Mouse (Mus musculus) natural killer cell, adult 2 months (primary cell): Measurements from ENCODE around the gene Cyb5r3.

Experiments
- DNase-seq, 2 experiments: peaks; one replicate each; pipeline ENCODE4 v3.0.0; 2022; ENCODE audit warnings: low spot score in 2 of 2

Gene Cyb5r3

DNA sequence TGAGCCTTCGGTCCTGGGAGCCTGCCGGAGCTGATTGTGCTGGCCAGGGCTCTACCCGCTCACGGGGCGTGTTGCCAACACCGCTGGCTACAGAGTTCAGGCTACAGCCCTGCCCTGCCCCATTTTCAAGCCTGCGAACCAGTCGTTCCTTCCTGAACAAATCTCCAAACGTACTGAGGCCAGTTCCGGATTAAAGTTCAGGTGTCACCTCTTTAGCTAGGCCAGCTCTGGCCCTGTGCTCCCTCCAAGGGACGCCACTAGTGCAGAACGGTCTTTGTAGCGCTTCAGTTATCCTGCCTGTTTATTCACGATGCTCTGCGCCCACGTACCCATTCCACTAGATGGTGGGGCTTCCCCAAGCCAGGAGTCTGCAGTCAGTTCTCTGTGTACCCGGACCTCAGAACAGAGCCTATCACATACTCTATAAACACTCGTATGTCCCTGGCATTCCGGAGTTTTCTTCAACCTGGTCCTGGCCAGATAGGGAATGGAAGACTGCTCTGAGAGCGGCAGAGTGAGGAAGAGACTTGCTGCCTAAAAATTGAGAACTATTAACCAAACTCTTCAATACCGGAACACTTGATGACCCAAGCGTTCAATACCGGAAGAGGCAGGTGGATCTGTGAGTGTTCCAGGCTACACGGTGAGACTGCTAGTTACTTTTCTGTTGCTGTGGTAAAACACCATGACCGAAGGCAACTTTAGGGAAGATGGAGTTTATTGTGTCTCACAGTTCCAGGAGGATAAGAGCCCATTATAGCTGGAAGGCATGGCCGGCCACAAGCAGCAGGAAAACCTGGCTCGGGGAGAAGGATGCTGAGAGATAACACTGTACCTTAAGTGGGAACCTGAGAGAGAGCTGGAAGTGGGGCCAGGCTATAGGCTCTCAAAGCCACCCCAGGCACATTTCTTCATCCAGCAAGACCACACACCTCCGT is at the start of gene Cyb5r3:
Gene Cyb5r3, minus strand, starts transcription at position 101 of the 938 bp plus-strand sequence.
- peak in 1 of 2 experiments; percentile 22 for DNase-seq

DNA sequence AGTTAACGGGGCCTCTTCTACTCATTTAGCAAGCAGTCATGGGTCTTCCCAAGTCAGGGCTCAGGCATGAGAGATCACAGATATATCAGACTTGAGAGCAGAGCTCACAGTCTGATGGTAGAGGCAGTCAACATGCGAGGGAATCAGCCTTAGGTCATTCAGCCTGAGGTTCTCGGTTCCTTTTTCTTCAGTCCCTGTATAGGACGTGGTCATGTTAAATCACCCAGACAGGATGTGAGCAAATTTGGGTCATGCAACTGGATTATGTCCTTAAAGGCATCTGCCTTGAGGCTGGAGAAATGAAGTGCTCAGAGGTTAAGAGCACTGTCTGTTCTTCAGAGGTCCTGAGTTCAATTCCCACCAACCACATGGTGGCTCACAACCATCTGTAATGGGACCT is 49.3 kb upstream of the Cyb5r3 start:
- DNase-seq = no peak

DNA sequence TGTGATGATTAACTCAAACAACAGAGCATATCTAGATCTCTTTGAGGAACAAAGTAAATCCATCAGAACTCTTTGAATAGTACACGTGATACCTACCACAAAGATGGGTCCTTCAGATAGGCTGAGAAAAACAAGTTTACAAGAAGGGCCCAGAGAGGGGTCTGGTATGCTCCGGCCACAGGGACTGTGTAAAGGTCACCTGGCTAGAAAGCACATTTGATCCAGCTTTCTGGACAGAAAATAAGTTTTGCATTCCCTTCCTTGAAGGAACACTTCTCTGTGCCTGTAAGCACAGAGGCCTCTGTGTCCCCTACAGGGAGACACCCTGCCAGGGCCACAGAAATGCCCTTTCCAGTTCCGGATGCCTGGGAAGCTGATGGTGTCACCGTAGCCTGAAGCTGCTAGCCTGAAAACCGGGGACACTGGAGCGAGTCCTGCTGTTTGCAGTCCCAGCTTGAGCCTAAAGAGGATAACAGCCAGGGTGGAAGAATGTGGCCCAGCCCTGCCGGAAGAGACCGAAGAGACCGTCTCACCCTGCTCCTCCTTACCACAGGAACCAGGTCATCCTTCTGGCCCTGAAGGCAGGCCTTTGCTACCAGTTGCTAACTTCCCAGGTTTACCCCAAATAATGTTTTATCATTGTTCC is 48.1 kb upstream of the Cyb5r3 start:
- DNase-seq = no peak

DNA sequence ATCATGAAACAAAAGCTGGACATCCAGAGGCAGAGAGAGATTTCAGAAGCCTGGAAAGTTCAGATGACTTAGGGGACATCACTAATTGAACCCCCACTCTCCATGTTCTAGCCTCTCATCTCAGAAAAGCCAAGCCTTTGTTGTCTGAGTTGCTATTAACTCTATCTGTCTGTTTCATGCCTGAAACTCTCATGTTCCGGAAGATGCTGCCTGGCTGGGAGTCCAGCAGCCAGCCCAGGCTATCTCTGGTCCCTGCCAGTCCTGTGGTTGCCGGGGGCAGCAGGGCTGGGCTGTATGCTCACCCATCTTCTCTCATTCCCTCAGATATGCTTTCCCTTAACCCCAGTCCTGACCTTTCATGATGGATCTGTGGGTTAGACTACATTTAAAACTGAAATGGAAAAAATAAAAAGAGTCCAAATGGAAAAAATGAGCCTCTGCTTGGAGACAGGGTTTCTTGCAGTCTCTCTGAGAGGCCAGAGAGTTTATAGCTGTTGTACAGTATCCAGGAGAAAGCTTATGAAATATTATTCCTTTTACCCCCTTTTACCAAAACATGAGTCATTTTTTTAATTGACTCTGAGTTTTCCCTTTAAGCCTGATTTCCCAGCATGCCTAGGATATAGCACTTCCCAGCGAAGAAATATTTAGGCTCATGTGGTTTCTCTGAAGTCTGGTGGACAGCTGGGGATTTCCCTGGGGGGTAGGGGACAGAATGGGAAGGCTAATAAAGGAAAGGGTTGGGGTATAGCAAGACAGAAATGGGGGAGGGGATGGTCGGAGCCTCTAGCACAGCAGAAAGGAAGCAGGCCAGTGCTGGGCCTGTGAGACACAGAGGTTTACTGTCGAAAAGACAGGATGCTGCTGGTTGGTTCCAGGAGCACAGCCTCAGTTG is 43.2 kb upstream of the Cyb5r3 start:
- DNase-seq = no peak

DNA sequence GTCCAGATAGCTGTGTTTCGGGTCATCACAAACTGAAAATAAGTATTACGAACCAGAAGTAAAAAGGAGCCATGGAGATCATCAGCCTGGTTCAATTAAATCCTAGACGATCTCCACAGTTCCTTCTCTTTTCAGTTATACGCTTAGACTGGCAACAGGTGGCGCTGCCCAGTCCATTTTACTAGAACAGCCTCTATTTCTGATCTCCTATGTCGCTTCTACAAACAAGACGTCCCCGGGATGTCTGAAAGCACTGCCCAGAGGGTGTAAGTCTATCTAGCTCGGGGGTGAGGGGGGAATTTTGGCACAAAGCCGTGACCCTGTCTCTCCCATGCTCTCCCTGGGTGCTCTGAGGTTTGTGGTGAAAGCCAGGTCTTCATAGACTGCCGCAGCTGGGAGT is 37.8 kb upstream of the Cyb5r3 start:
- DNase-seq = peak; percentile 7 to 32

DNA sequence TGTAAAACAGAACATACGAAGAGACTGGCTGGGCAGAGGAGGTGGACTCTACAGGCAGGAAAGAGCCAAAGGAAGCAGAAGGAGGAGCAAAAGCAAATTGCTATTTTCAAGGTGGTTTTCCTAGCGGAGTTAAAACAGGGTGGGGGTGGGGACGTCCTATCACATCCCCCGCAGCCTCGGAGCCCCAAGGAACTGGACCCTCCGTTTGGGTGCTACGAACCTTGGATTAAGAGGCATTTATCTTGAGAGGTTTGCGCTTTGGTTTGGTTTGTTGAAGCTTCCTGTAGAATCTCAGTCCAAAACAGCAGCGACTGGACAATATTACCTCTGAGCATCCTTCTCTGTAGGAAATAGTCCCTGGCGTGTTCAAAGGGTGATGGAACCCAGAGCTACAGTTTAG is 37.3 kb upstream of the Cyb5r3 start:
- no peak for DNase-seq

DNA sequence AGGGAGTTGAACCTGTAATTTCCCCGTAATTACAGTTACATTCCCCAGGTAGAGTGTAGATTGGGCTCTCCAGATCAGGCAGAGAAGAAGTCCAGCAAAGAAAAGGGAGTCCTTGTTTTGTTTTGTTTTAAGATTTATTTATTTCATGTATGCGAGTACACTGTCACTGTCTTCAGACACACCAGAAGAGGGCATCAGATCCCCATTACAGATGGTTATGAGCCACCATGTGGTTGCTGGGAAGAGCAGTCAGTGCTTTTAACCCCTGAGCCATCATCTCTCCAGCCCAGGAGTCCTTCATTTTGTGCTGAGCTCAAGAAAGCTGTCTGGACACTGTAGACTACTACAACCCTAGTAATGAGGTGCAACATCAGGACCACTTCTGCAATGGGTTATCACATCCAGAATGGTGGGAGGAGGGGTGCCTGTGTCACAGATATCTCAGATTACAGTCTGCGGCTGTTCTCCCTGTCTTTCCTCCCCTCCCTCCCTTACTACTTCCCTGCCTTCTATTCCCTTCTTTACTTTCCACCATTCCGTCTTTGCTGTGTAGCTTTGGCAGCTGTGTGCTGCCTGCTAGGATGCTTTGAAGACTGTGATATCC is 36.8 kb upstream of the Cyb5r3 start:
- no peak for DNase-seq

DNA sequence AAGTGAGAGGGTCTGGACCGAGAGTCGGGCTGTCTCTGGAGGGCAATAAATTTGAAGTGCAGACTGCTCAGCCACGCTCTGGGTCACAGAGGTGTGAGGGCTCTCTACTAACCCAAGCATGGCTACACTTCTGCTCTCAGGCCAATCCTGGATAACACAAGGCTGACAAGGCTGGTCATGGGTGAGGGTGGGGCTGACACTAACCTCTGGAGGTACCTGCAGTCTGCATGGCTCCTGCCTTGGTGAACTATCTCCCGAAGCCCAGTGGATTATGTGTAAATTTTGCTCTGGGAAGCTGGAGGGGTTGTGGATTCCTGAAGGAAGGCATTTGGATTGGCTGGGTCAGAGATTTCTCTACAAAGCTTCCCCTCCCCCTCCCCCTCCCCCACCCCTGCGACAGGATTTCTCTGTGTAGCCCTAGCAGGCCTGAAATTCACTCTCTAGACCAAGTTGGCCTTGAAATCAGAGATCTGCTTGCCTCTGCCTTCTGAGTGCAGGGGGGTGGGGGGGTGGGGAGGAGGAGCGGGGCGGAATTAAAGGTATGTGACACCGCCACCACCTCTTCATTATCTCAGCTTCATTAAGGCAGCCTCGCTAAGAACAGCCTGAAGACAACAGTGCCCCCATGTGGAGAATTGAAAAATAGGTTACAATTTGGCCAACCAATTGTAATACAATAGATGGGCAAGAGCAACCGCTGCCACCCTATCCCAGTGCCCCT is 32.5 kb upstream of the Cyb5r3 start:
- peak; percentile 54 to 63 for DNase-seq

DNA sequence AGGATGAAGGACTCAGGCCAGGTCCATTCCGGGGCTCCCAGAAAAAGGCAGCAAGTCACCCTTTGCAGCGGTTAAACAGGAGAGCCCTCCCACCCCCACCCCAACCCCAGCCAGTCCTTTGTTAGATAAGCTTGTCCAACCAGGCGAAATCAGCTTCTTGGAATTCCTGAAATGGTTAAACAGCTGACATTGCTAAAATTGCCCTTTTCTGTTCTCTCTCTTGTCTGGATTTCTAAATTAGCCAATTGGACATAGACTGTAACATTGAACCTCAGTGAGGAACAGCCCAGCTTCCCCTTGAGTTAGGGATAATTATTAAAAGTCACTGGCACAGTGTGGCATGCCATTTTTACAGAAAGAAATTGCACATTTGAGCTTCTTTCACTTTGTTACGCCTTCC is 30.0 kb upstream of the Cyb5r3 start:
- DNase-seq = no peak

DNA sequence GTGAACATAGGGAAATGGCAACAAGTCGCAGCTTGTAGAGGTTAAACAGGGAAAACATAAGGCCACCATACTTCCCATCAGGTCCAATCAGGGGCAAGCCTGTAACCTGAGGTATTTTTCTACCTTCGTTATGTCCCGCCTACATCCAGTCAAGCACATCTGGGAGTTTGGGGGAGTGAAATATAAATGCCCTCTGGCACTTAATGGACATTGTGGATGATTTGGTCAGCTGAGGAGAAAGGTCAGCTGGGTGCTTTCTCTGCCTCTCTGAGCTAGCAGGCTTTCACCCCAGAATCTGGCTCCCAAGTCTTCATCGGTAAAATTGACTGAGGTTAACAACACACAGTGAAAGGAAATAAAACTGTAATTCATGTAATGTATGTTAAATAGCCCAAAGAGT is 21.0 kb upstream of the Cyb5r3 start:
- no peak for DNase-seq

DNA sequence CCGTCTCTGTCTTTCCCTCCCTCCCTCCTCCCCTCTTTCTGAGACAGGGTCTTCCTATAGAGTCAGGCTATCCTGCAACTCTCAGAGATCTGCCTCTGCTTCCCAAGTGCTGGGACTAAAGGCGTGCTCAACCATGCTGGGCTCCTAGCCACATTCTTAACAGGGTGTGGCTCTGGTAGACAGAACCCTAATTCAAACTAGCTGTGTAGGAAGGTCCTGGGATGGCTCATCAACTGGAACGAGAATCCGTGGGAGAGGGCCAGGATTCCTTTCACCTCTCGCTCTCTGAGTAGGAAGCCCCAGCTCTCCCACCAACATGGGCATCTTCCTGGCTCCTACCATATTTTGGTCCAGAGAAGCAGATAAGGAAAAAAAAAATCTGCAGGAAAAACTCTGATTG is 10.0 kb upstream of the Cyb5r3 start:
- DNase-seq = no peak

DNA sequence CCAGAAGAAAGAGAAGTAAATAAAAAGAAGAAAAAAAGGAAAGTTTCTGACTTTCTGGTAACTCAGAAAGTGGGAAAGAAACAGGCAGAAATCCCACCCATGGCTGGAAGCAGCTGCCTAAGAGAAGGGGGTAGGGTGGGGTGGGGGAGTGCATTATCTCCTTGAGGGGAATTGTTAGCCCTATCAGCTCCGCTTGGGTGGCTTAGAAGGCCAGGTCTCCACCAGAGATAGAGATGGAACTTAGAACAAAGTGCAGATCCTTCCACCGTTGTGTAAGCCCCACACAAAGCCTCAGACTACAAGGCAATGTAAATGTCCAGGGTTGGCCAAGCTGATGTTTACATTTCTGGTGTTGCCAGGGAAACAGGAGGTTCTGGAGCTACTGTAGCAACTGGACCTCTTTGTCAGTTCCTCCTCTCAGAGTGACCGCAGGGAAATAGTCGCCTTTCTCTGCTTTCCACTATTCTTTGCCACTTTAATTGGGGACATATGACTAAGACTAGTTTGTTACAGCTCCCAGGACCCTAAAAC is 9.5 kb upstream of the Cyb5r3 start:
- no peak for DNase-seq

DNA sequence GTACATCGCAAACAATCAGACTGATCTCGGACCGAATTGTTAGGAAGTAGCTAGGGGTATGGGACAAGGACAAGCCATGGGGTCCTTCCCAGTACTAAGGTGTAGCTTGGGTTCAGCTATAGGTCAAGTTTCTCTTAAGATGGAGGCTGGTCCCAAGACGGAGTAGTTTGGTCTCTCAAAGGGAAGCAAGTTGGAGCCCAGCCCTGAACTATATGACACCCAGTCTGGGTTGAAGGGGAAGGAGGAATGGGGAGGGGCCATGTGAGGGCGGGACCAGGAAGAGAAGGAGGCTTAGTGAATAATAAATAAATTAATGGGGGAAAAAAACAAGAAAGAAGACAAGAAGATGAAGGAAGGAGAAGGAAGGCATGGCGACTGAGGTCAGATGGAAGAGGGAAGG is 7.6 kb upstream of the Cyb5r3 start:
- no peak for DNase-seq

DNA sequence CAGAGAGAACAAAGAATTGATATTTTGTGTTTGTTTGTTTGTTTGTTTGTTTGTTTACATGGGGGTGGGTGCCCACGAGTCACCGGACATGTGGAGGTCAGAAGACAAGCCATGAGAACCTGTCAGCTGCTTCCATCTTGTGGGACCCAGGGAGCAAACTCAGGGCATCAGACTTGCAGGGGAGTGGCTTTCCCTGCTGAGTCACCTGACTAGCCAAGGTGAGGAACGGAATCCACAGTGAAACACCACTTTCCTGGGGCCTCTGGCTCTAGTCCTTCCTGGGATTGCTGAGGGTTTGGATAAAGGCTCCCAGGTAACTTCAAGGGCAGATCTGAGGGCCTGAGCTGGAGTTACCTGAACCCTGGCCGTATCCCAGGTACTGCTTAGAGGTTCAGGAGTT is 4.3 kb upstream of the Cyb5r3 start:
- no peak for DNase-seq

DNA sequence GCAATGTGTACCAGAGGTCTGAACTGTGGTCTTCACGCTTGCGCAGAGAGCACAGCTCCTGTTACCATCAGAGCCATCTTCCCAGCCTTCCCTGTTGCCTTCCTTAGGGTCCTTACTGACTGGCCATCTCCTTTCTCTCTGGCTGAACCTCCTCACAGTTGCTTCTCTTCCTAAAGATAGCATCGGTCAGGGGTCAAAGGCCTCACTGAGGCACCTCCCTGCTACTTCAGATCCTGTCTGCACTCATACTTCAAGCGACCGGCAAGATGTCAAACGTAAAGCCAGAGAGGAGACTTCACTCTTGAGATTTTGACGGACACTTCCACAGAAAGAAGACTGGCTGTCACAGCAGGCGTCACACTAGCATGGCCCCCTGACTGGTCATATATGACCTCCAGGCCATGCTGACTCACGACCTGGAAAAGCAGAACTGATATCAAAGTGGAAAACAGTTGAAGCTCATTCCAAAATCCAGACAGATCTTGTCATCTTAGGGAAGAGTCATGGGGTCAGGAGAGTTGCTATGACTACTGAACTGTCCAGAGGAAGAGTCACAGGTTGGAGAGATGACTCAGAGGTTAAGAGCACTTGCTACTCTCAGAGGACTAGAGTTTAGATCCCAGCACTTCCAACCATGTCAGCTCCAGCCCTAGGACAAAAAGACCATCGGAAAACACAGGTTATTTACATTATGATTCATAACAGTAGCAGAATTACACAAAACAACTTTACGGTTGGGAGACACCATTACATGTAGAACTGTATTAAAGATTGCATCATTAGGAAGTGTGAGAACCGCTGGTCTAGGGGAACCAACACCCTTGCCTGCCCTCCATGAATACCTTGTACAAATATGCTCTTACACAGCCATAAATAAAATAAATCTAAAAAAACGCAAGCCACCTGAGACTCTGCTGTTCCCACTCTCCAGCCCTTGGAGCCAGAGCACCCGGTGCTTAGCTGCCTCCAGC is 1.8 kb upstream of the Cyb5r3 start:
- no peak for DNase-seq

DNA sequence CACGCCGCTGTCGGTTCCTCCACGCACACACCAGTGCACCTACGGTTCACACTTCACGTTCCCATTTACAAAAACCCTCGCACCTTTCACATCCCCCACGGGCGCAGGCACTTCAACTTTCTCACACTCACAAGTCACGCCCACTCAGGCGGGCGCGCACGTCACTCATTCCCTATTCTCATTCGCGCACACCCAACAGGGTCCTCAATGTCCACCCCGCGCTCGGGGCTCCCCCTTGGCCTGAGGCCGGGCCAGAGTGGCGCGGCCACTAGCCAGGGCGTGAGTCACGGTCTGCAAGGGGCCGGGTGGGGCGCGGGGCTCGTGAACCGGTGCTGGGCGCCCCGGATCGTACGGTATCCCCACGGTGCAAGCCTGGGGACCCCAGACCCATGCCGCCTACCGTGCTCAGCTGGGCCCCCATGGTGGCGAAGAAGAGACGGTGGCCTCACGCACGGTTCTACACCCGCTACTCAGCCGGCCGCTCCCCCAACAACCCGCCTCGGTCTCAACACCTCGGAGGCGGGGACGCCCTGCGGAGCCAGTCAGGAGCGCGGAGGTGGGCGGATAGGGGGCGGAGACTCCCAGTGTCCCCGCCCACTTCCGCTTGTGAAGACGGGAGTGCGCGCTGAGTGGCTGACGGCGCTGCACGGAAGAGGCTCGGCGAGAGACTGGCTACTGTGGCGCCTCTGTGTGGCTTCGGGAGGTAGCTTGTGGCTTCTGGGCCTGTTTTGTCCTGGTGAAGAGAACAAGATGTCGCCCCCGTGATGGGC is 495 bp downstream of the Cyb5r3 start:
- peak; percentile 96 to 97 for DNase-seq

DNA sequence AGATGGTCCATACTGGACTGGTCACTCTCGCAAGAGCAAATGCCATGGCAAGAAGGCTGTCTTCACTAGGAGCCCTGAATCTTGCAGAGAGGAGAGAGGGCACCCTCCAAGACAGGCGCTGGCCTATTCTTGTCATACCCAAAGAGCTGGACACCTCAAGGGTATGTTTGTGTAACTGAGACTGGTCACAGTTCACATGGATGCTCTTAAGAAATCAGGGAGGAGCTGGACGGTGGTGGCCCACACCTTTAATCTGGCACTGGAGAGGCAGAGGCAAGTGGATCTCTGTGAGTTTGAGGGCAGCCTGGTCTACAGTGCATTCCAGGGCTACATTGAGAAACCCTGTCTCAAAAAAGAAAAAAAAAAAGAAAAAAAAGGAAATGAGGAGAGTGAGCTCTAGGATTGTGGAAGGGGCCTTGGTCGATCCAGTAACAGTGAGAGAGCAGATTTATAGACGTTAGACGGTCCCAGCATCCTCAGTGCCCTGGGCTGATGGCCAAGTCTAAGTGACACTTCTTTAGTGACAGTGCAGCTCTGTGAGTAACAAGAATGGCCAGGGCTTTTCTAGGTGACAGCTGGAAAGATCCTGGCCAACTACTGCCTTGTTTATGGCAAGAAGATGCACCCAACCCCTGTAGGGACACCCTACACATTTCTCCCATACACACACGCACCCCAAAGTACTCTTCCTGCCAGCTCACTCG is 1.3 kb downstream of the Cyb5r3 start:
- DNase-seq = no peak
